Mouse (Mus musculus) spleen, postnatal 10 days (tissue): Measurements from ENCODE around the gene Sppl2b.

Experiments used
- DNase-seq, 2 experiments: peaks; one replicate each; pipeline ENCODE4 v3.0.0; 2021 to 2022; ENCODE audit warnings: low spot score in 2 of 2

The Sppl2b gene

GRCm38 (mm10) chr10:80896581-80897485 is 41.8 kb downstream of the Sppl2b start:
- DNase-seq, result no peak

GRCm38 (mm10) chr10:80897861-80898510 is 42.9 kb downstream of the Sppl2b start:
- DNase-seq, result no peak

- DNase-seq, result no peak
These were observed 44.0 kb downstream of the Sppl2b start for GRCm38 (mm10) chr10:80899074-80899473.

- DNase-seq, result no peak
These were observed 44.7 kb downstream of the Sppl2b start for GRCm38 (mm10) chr10:80899591-80900317.

GRCm38 (mm10) chr10:80900318-80901247 is 45.5 kb downstream of the Sppl2b start, which contains the start of gene Timm13:
Gene Timm13, minus strand, starts transcription at chr10:80900969.
- DNase-seq, result peak; percentile 85 to 97

- DNase-seq, result peak in 1 of 2 experiments; percentile 15
These were observed 46.6 kb downstream of the Sppl2b start for GRCm38 (mm10) chr10:80901409-80902272.

- peak in 1 of 2 experiments; percentile 10 for DNase-seq
These were observed 47.3 kb downstream of the Sppl2b start for GRCm38 (mm10) chr10:80902273-80902940.

- DNase-seq, result peak in 1 of 2 experiments; percentile 13
These were observed 48.2 kb downstream of the Sppl2b start for GRCm38 (mm10) chr10:80903282-80903681.

GRCm38 (mm10) chr10:80904004-80904693 is 49.1 kb downstream of the Sppl2b start:
- peak in 1 of 2 experiments; percentile 16 for DNase-seq

GRCm38 (mm10) chr10:80904709-80905108 is 49.6 kb downstream of the Sppl2b start:
- DNase-seq, result peak in 1 of 2 experiments; percentile 15

GRCm38 (mm10) chr10:80909375-80910162 is 54.5 kb downstream of the Sppl2b start:
- no peak for DNase-seq

GRCm38 (mm10) chr10:80911354-80911753 is 56.3 kb downstream of the Sppl2b start:
- no peak for DNase-seq

- DNase-seq, result no peak
These were observed 56.8 kb downstream of the Sppl2b start for GRCm38 (mm10) chr10:80911891-80912290.

GRCm38 (mm10) chr10:80913364-80914011 is 58.4 kb downstream of the Sppl2b start:
- DNase-seq, result no peak

GRCm38 (mm10) chr10:80914253-80914656 is 59.2 kb downstream of the Sppl2b start:
- DNase-seq, result no peak

- DNase-seq, result no peak
These were observed 60.2 kb downstream of the Sppl2b start for GRCm38 (mm10) chr10:80915260-80915659.

- DNase-seq, result no peak
These were observed 60.7 kb downstream of the Sppl2b start for GRCm38 (mm10) chr10:80915736-80916135.
